Mouse (Mus musculus) megakaryocyte, embryonic 14.5 days (primary cell): ENCODE data around the gene Snrpc. TPM values are rescaled to one million over a fixed set of nuclear protein-coding genes. Genes with fewer than 3 reads are reported as not detected.

Experiments
- H3K27me3 ChIP-seq: replicated peaks from 2 replicates; pipeline ENCODE3; 2012; ENCODE audit warnings: inconsistent platforms
- H3K36me3 ChIP-seq: replicated peaks from 2 replicates; pipeline ENCODE3; 2012; ENCODE audit warnings: low read length, inconsistent platforms, mixed read lengths
- H3K4me1 ChIP-seq: 2 replicates; pipeline ENCODE4 v1.6.1; 2012; ENCODE audit warnings: inconsistent platforms
- H3K4me3 ChIP-seq: replicated peaks from 2 replicates; pipeline ENCODE3; 2012; ENCODE audit warnings: moderate library complexity, mild to moderate bottlenecking, inconsistent platforms
- H3K9me3 ChIP-seq: 2 replicates; pipeline ENCODE4 v1.6.1; 2012; ENCODE audit warnings: inconsistent platforms
- FLI1 ChIP-seq: IDR thresholded peaks from 2 replicates; pipeline ENCODE4 v1.6.1; 2012; ENCODE audit warnings: low read length, inconsistent platforms, mixed read lengths
- GATA1 ChIP-seq: IDR thresholded peaks from 3 replicates; pipeline ENCODE4 v1.6.1; 2012; ENCODE audit warnings: mixed read lengths, low read length, inconsistent platforms, borderline replicate concordance
- polyA plus RNA-seq: library from polyadenylated mRNA; stranded (reverse); fragments of >175 nt; gene quantifications from 2 replicates; pipeline ENCODE4 v1.2.3, GENCODE M21; 2012; ENCODE audit warnings: low replicate concordance; ENCODE audit not compliant: insufficient read depth

The Snrpc gene
- polyA plus RNA-seq, 1 experiment = 400 TPM

GRCm38 (mm10) chr17:27883994-27884393 lies 46.0 kb downstream of the Snrpc start:
- Histone ChIP-seq H3K36me3 (peaks cover 93% of the 10 kb centered on the region), H3K27me3 (no peaks in the 10 kb centered on the region), H3K4me1 (peaks cover 12% of the 10 kb centered on the region), H3K9me3 (no peaks in the 10 kb centered on the region), H3K4me3 (no peak overlapping the region)
- TF ChIP-seq FLI1 = no peak

GRCm38 (mm10) chr17:27886499-27887210 lies 48.7 kb downstream of the Snrpc start:
- Histone ChIP-seq H3K4me3 (no peak overlapping the region), H3K4me1 (peaks cover 13% of the 10 kb centered on the region), H3K27me3 (no peaks in the 10 kb centered on the region), H3K9me3 (no peaks in the 10 kb centered on the region), H3K36me3 (peaks cover 89% of the 10 kb centered on the region)
- TF ChIP-seq GATA1 (no peak), FLI1 (no peak)

Other genes with a start within 250 kb of the Snrpc start
- gene Nudt3, start 214.7 kb upstream of the Snrpc start, polyA plus RNA-seq = 157 and 272 TPM in 2 replicates
- gene RPS10-NUDT3, start 202.9 kb upstream of the Snrpc start, polyA plus RNA-seq = not detected in 2 replicates
- 1,090 and 3,855 TPM in 2 replicates for gene Rps10, start 201.5 kb upstream of the Snrpc start, polyA plus RNA-seq
- 0.36 and 1.00 TPM in 2 replicates for gene Pacsin1, start 182.6 kb upstream of the Snrpc start, polyA plus RNA-seq
- 1.4 and 2.3 TPM in 2 replicates for gene Spdef, start 109.2 kb upstream of the Snrpc start, polyA plus RNA-seq
- 15.2 and 42.6 TPM in 2 replicates for gene D17Wsu92e, start 17.5 kb upstream of the Snrpc start, polyA plus RNA-seq
- 3.2 and 12.1 TPM in 2 replicates for gene Uhrf1bp1, start 18.3 kb downstream of the Snrpc start, polyA plus RNA-seq
- 18.1 and 19.1 TPM in 2 replicates for gene Anks1, start 71.2 kb downstream of the Snrpc start, polyA plus RNA-seq
- gene Taf11, start 71.7 kb downstream of the Snrpc start, polyA plus RNA-seq = 13.2 and 82.5 TPM in 2 replicates
- gene Tcp11, start 242.5 kb downstream of the Snrpc start, polyA plus RNA-seq = 0.47 TPM in 1 of 2 replicates, not detected in the other